Mouse (Mus musculus): ENCODE results near the gene Utp20.
A peak's percentile ranks its signal among the peaks of the same experiment; 100 is the strongest.
"Not testable (repeated sequence)": the region's sequence is repeated elsewhere in the genome, so short reads cannot be mapped to it uniquely, and the experiment has no call there.

The Utp20 gene

GRCm38 (mm10) chr10:88784513-88784931 lies 42.1 kb downstream of the Utp20 start:
- DNase-seq (ENCODE audit: extremely low read depth, low read depth, low spot score): no peak

- DNase-seq (ENCODE audit: extremely low read depth, low read depth, low spot score): no peak
These were observed 42.7 kb downstream of the Utp20 start for GRCm38 (mm10) chr10:88783941-88784340.

- DNase-seq (ENCODE audit: extremely low read depth, low read depth, low spot score): not testable (repeated sequence)
These were observed 43.5 kb downstream of the Utp20 start for GRCm38 (mm10) chr10:88783135-88783534.

- no peak for DNase-seq (ENCODE audit: extremely low read depth, low read depth, low spot score)
These were observed 45.9 kb downstream of the Utp20 start for GRCm38 (mm10) chr10:88780716-88781115.

- no peak for DNase-seq (ENCODE audit: extremely low read depth, low read depth, low spot score)
These were observed 50.4 kb downstream of the Utp20 start for GRCm38 (mm10) chr10:88776206-88776605.

- DNase-seq (ENCODE audit: extremely low read depth, low read depth, low spot score): not testable (repeated sequence)
These were observed 53.6 kb downstream of the Utp20 start for GRCm38 (mm10) chr10:88772965-88773364.

- DNase-seq (ENCODE audit: extremely low read depth, low read depth, low spot score): no peak
These were observed 56.9 kb downstream of the Utp20 start for GRCm38 (mm10) chr10:88769676-88770075.

- no peak for DNase-seq (ENCODE audit: extremely low read depth, low read depth, low spot score)
These were observed 57.6 kb downstream of the Utp20 start for GRCm38 (mm10) chr10:88768961-88769360.

GRCm38 (mm10) chr10:88765431-88766142 lies 61.0 kb downstream of the Utp20 start:
- DNase-seq (ENCODE audit: extremely low read depth, low read depth, low spot score): no peak

- no peak for DNase-seq (ENCODE audit: extremely low read depth, low read depth, low spot score)
These were observed 64.9 kb downstream of the Utp20 start for GRCm38 (mm10) chr10:88761524-88762212.

- no peak for DNase-seq (ENCODE audit: extremely low read depth, low read depth, low spot score)
These were observed 85.2 kb downstream of the Utp20 start for GRCm38 (mm10) chr10:88741426-88741825.

GRCm38 (mm10) chr10:88740781-88741180 lies 85.8 kb downstream of the Utp20 start:
- no peak for DNase-seq (ENCODE audit: extremely low read depth, low read depth, low spot score)

- DNase-seq (ENCODE audit: extremely low read depth, low read depth, low spot score): no peak
These were observed 86.8 kb downstream of the Utp20 start for GRCm38 (mm10) chr10:88739818-88740217.

- DNase-seq (ENCODE audit: extremely low read depth, low read depth, low spot score): not testable (repeated sequence)
These were observed 87.5 kb downstream of the Utp20 start for GRCm38 (mm10) chr10:88739074-88739473.

GRCm38 (mm10) chr10:88732309-88732622 lies 94.3 kb downstream of the Utp20 start:
- DNase-seq (ENCODE audit: extremely low read depth, low read depth, low spot score): no peak

GRCm38 (mm10) chr10:88731496-88732308 lies 94.9 kb downstream of the Utp20 start:
- DNase-seq (ENCODE audit: extremely low read depth, low read depth, low spot score): no peak

- peak; percentile 67 for DNase-seq (ENCODE audit: extremely low read depth, low read depth, low spot score)
These were observed 95.8 kb downstream of the Utp20 start, which contains the start of gene Arl1 for GRCm38 (mm10) chr10:88730571-88731495. Gene Arl1 (plus strand): TSS chr10:88730858.

- no peak for DNase-seq (ENCODE audit: extremely low read depth, low read depth, low spot score)
These were observed 98.4 kb downstream of the Utp20 start for GRCm38 (mm10) chr10:88728166-88728565.

- no peak for DNase-seq (ENCODE audit: extremely low read depth, low read depth, low spot score)
These were observed 99.5 kb downstream of the Utp20 start for GRCm38 (mm10) chr10:88727128-88727527.

- no peak for DNase-seq (ENCODE audit: extremely low read depth, low read depth, low spot score)
These were observed 101.3 kb downstream of the Utp20 start for GRCm38 (mm10) chr10:88725343-88725742.

GRCm38 (mm10) chr10:88719618-88720017 lies 107.0 kb downstream of the Utp20 start:
- DNase-seq (ENCODE audit: extremely low read depth, low read depth, low spot score): no peak
